Mouse (Mus musculus) fat pad, adult 2 months (tissue): ENCODE measurements around the gene Gm21409.
"Not testable (repeated sequence)": the region's sequence is repeated elsewhere in the genome, so short reads cannot be mapped to it uniquely, and the experiment has no call there.

Source experiments
- DNase-seq: peaks from one replicate; pipeline ENCODE4 v3.0.0-alpha.2; 2011; ENCODE audit warnings: low read depth, low spot score; ENCODE audit errors: extremely low read depth

Gene Gm21409

DNA sequence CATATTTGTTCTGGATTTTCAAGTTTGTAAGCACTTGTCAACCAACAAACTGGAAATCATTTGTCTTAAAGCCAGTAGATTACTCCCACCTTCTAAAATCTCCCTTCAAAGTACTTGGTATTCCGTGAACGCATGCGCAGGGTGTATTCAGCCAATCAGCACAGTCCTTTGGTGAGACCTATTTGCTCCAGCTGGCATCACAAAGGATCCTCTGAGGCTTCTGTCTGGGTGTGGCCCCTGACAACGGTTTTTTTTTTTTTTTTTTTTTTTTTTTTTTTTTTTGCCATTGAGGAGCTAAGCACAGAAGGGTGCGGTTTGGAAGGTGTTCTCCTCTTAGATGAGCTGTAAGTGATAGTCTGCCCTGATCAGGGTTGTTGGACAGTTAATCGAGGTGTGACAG lies at the start of gene Gm21409:
Gene Gm21409, plus strand, starts transcription at position 301 of the 400 bp plus-strand sequence.
- DNase-seq = not testable (repeated sequence)
